Mouse (Mus musculus) heart, postnatal 10 days (tissue): ENCODE measurements at regions not wholly inside any gene's neighbourhood (a gene's known extent, or its start where the extent isn't known, plus 50 kb on each side); places are given as distances from the start of the nearest gene placed in this dataset.
A peak's percentile ranks its signal among the peaks of the same experiment; 100 is the strongest.

Experiments used
- DNase-seq, 2 experiments: peaks; one replicate each; pipeline ENCODE4 v3.0.0; 2021
- intact Hi-C: fragments of 180-260 bp; cut with DNase I; formaldehyde crosslinking; loops from one replicate; pipeline ENCODE4 v1.15.1; 2025

- peak; percentile 13 to 19 for DNase-seq
- intact Hi-C loops = no loop called here
Measured at GRCm38 (mm10) chr2:79131743-79132517, 123.3 kb upstream of the Itga4 start.

DNA sequence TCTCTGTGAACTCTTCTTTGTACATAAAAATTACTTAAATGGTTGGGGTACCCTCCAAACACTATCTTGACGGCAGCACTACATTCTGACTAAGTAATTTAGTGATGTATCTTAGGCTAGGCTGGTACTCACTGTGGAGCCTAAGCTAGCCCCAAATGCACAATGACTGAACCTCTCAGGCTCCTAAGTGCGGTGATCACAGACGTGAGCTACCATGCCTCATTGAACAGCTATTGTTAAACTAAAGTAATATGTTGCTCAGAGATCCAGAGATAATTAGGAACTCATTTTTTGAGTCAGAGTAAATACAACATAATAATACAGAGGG, 122.7 kb upstream of the Itga4 start:
- intact Hi-C loops = no loop called here
- no peak for DNase-seq

- DNase-seq = no peak
- intact Hi-C loops = no loop called here
Measured at GRCm38 (mm10) chr2:79134281-79134680, 120.9 kb upstream of the Itga4 start.

DNA sequence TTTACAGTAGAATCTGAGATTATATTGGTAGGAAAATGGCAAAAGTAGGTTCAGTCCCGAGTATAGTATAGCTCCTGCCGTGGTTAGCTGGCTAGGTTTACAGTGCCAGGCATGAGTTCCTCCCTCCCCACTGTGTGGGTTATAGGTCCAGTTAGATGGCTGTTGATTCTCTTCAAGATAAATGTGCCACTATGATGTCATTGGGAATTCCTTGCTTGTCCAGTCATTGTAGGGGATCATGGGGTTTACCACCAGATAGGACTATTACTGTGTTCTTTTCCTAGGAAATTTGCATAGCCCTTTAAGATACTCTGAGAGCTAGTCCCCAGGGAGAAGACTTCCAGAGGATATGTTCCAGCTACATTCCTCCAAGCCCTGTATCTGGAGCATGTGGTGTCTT, 119.2 kb upstream of the Itga4 start:
- DNase-seq = no peak
- intact Hi-C loops = no loop called here

DNA sequence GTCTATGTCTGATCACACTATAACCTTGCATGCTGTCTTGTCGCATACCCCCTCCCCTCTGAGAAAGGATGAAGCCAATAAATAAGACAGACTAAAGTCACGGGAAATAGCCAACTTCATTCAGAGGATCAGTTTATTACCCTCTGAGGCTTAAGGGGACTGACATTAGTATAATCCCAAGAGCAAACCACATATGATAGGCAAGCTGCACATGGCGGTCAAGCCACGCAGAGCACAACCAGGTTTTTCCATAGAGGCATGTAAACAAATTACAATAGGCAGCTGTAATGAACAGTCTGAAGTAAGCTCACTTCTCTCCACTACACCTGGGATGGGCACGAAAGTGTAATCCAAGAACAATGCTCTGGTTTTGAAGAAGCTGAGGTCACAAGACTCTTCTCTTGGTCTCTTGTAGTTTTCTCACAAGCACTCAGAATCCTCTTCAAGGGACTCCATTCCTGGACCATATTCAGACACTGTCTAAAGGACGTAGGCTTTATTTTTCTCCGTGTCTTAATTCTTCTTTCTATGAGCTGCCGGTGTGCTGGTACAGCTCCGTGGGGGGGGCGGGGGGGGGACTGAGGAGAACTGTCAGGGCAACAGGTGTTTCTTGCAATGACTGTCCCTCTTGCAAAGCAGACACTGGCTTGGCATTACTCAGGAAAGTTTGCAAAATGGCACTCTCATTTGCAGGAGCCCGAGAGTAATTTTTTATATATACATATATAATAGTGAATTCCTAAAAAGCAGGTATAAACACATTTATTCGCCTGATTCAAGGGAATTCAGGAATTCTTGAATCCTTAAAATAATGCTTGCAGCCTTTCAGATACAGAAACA, 118.4 kb upstream of the Itga4 start:
- intact Hi-C loops = no loop called here
- DNase-seq = no peak

- intact Hi-C loops = no loop called here
- peak; percentile 18 to 20 for DNase-seq
Measured at GRCm38 (mm10) chr2:79137694-79138171, 117.5 kb upstream of the Itga4 start.

DNA sequence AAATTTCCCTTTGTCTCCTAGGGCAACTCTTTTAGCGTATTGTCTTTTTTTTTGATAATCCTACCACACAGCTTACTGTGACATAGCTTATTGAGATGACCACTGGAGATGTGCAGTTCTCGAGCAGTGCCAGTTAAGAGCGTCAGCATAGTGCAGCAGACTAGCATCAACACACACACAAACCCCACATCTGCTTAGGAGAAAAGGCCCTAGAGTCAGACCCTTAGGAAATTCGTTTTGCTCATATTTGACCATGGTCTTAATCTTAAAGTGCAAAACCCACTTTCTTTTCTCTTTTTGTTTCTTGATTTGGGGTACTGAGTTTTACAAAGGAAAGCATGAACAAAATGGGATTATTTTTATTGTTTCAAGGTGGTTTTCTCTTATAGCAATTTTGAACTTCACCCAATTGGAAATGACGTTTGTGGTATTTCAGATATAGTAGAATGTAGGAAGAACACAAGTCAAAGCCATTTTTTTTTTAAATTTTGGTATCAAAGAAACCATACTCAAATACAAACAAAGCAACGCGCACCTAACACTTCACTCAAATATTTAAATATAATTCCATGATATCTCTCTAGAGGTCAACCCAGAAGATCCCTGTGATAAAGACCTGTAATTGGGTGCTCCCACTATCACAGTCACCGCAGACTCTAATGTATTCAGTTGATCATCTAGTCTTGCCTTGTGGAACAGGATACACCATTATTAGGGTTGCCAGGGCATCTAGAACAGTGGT, 116.7 kb upstream of the Itga4 start:
- DNase-seq = no peak
- intact Hi-C loops = no loop called here

GRCm38 (mm10) chr2:79141961-79142360, 113.3 kb upstream of the Itga4 start:
- intact Hi-C loops = no loop called here
- DNase-seq = no peak

DNA sequence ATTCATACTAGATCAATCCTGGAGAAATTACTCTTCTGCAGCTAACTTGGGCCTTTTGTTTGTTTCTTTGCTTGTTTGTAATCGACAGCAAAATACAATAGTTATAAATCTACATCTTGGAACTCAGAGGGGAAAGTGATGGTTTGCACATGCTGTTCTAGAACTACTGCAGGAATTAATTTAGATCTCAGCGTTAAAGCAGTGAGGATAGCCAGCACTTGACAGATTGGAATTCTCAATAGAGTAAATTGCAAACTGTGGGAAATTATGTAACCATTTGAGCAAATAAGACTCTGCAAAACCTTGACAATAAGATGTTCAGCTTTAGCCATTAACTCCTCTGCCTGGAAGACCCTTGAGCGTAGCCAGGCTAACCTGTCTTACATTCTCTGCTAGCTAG, 112.0 kb upstream of the Itga4 start:
- no peak for DNase-seq
- intact Hi-C loops = no loop called here

DNA sequence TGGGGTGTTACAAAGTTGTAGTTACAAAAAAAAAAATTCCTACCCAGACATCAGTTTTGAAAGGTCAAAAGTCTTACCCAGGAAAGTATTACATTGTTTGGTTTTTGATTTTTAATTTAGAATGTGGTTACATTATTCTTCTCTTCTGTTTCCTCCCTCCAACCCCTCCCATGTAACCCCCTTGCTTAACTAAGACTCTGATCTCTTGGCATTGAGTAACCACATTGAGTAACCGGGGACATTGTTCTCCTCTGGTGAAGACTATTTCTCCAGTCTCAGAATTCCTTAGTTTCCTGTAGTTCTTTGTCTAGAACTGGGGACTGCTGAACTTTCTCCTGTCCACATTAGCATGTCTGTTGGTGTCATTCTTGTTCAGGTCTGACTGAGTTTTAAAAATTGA, 109.3 kb upstream of the Itga4 start:
- intact Hi-C loops = no loop called here
- DNase-seq = no peak

- intact Hi-C loops = no loop called here
- no peak for DNase-seq
Measured at GRCm38 (mm10) chr2:79146563-79146962, 108.7 kb upstream of the Itga4 start.

DNA sequence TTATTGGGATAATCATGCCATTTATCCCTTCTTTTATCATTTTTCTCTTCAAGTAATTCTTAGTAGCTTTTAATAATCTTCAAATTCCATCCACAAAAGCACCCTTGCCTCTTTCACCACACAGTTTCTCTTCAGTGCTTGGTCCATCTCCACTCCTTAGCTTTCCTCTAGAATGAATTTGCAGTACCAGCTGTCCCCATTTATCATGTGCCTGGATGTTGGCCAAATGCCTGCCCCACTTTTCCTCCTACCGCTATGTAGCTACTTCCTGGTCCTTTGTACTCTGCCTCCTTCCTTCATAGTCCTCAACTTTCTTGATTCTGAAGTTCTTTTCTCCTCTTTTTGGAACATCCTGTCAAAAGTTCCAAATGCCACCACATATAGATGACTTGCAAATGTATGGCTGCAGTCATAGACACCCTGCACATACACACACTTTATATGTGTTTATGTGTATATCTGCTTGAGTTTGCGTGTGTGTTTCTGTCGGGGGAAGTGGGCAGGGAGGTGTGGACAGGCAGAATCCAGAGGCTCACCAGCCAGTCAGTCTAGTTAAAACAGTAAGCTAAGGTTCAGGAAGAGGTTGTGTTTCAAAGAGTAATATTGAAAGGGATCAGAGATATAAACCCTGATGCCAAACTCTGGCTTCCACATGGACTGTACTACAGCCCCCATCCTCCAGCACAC, 106.1 kb upstream of the Itga4 start:
- DNase-seq = peak in 1 of 2 experiments; percentile 12
- intact Hi-C loops = no loop called here

DNA sequence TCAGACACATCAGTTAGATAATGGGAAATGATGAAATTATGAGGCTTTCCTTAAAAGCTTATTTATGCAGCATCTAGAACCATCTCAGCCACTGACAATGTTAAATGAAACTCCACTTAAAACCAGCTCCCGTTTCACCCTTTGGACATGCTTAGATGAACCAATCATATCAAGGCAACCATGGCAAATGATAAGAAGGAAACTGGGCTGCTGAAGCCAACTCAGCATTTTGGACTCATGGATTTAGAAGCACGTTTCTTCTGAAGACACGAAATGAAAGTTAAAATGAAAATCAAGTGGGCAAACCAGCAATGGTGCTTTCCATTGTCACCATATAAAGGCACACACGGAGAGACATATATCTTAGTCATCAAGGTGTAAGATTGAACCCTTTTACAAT, 103.6 kb upstream of the Itga4 start:
- DNase-seq = no peak
- intact Hi-C loops = no loop called here

DNA sequence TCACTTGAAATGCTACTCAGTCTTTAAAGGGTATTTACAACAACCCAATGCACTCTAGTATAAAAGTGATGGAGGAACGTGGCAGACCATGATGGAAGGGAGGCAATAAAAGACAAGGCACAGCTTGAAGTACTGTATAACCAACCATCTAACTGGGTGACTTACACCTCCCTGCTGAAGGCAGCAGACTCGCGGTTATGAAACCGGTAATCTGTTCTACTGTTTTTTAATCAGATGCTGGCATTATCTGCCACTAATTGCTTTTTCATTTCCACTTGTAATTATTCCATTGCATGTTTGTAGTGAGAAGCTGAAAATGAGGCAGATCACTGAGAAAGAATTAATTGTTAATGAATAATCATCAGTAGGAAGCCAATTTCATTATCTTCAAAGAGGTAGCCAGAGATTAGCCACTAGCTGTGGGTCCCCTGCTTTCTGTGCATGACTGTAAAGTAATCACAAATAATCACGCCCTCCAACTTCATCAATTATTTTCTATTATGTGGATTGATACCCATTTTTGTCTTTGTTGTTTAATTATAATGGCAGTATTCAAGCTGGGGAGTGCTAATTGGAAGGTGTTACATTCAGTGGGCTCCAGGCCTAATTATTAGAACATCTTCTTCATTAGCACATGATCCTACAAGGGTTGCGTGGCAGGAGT, 103.1 kb upstream of the Itga4 start:
- intact Hi-C loops = no loop called here

DNA sequence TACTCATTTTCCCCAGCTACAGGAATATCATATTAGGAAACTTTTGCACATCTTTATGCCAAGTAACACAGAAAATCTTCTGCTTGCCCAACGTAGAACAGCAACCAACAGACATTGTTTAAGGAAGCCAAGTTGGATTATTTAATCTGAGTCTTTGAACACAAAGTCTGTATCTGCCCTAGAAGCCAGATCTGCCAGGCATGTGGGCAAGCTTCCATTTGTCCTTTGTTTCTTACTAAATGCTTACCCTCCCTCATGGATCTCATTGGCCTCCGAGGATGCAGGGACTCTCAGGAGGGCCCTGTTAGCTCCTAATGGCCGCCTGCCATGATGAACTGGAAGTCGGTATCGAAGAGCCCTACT, 102.5 kb upstream of the Itga4 start:
- no peak for DNase-seq
- intact Hi-C loops = no loop called here

More for the DNA sequence above, 103.1 kb upstream of the Itga4 start:
- DNase-seq = no peak

- no peak for DNase-seq
- intact Hi-C loops = no loop called here
Measured at GRCm38 (mm10) chr2:79153070-79153469, 102.2 kb upstream of the Itga4 start.

- intact Hi-C loops = no loop called here
- DNase-seq = no peak
Measured at GRCm38 (mm10) chr2:79158450-79159055, 96.7 kb upstream of the Itga4 start.

DNA sequence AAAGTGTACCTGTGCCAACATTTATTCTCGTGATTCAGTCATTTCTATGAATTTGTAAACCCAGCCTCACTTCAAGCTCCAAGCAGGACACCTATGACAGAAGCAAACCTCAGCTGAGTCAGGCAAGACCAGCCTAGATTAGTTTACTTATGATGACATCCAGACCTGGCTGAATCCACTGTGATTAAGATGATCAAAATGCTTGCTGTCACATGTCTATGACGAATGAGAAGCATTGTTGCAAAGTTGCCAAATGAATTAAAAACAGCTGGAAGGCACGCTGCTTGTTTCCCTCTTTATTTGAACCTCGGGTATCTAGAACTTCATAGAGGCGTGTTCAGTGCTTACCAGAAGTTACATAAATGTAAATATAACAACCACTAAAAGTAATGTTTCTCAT, 95.9 kb upstream of the Itga4 start:
- no peak for DNase-seq
- intact Hi-C loops = no loop called here

- no peak for DNase-seq
- intact Hi-C loops = no loop called here
Measured at GRCm38 (mm10) chr2:79172967-79173919, 82.0 kb upstream of the Itga4 start.
